Mouse (Mus musculus) forebrain, postnatal 0 days (tissue): ENCODE results near the gene Svop. TPM values are rescaled to one million over a fixed set of nuclear protein-coding genes. Genes with fewer than 3 reads are reported as not detected.

Experiments
- ATAC-seq: fragments of 200-750 bp; cut with Nextera tagmentation; 2 replicates; pipeline ENCODE4 v1.8.0; 2017; ENCODE audit warnings: mild to moderate bottlenecking, moderate library complexity
- DNase-seq: peaks from one replicate; pipeline ENCODE4 v3.0.0-alpha.2; 2015
- H3K27ac ChIP-seq: fragments of 300-500 bp; sonication (generic); 2 replicates; pipeline ENCODE4 v1.5.1; 2014; ENCODE audit warnings: low read depth, mild to moderate bottlenecking, antibody characterized with exemption, low read length, moderate library complexity, mixed read lengths
- H3K27me3 ChIP-seq: fragments of 300-500 bp; sonication (generic); 2 replicates; pipeline ENCODE4 v1.6.1; 2014; ENCODE audit warnings: mild to moderate bottlenecking, low read length, mixed read lengths; ENCODE audit not compliant: insufficient read depth
- H3K36me3 ChIP-seq: fragments of 300-500 bp; sonication (generic); 2 replicates; pipeline ENCODE4 v1.6.1; 2014; ENCODE audit warnings: mild to moderate bottlenecking, moderate library complexity; ENCODE audit not compliant: insufficient read depth
- H3K4me1 ChIP-seq: fragments of 300-500 bp; sonication (generic); 2 replicates; pipeline ENCODE4 v1.6.1; 2014; ENCODE audit warnings: antibody characterized with exemption; ENCODE audit not compliant: insufficient read depth
- H3K4me2 ChIP-seq: fragments of 300-500 bp; sonication (generic); 2 replicates; pipeline ENCODE4 v1.6.1; 2014; ENCODE audit warnings: low read depth, mild to moderate bottlenecking, moderate library complexity
- H3K4me3 ChIP-seq: fragments of 300-500 bp; sonication (generic); 2 replicates; pipeline ENCODE4 v1.5.1; 2014; ENCODE audit warnings: low read depth, low read length, mixed read lengths
- H3K9ac ChIP-seq: fragments of 300-500 bp; sonication (generic); 2 replicates; pipeline ENCODE4 v1.6.1; 2014; ENCODE audit warnings: mild to moderate bottlenecking
- H3K9me3 ChIP-seq: fragments of 300-500 bp; sonication (generic); 2 replicates; pipeline ENCODE4 v1.6.1; 2016; ENCODE audit warnings: low read length
- CTCF ChIP-seq: sonication (generic); IDR thresholded peaks from 2 replicates; pipeline ENCODE4 v1.5.1; 2016; ENCODE audit warnings: antibody characterized with exemption, control low read depth, low read depth
- WGBS: fragments of 180-500 bp; shearing (Covaris S2); extraction: QIAGEN DNeasy Blood & Tissue Kit; methylation state at CpG from one replicate; pipeline ENCODE4 v1.1.7; 2014; 5-methylcytosine and 5-hydroxymethylcytosine counted together
- polyA plus RNA-seq: library from polyadenylated mRNA; unstranded; fragments of >200 nt; fragmentation: Nextera tagmentation; extraction: Ambion mirVana; gene quantifications from 2 replicates; pipeline ENCODE4 v1.2.1, GENCODE M21; 2015
- total RNA-seq: library from RNA; depleted of rRNA; stranded (reverse); fragments of >200 nt; gene quantifications from 2 replicates; pipeline ENCODE4 v1.2.3, GENCODE M21; 2014

Svop gene
- total and polyA plus RNA-seq, 2 experiments from 2014 or later: 97.5 to 177 TPM

- 83% methylated on average over 3 of the region's 3 CpGs for WGBS
- no peak for TF ChIP-seq CTCF
- no peaks in the 10 kb centered on the region for H3K9me3 ChIP-seq
- no peak overlapping the region for H3K27ac ChIP-seq
- peaks cover 55% of the 10 kb centered on the region for H3K36me3 ChIP-seq
- H3K27me3 ChIP-seq: no peaks in the 10 kb centered on the region
- H3K9ac ChIP-seq: no peak overlapping the region
- no peaks in the 10 kb centered on the region for H3K4me1 ChIP-seq
- H3K4me2 ChIP-seq: no peak overlapping the region
- ATAC-seq (no peak), DNase-seq (no peak)
- no peak overlapping the region for H3K4me3 ChIP-seq
These were observed 45.2 kb downstream of the Svop start for GRCm38 (mm10) chr5:114046151-114046550.

GRCm38 (mm10) chr5:114045134-114045533, 46.2 kb downstream of the Svop start:
- no peak overlapping the region for H3K27ac ChIP-seq
- no peak for ATAC-seq
- H3K4me1 ChIP-seq: no peaks in the 10 kb centered on the region
- TF ChIP-seq CTCF: peak; percentile 53
- no peaks in the 10 kb centered on the region for H3K9me3 ChIP-seq
- 77% methylated on average over 1 of the region's 1 CpGs for WGBS
- no peaks in the 10 kb centered on the region for H3K27me3 ChIP-seq
- H3K36me3 ChIP-seq: peaks cover 49% of the 10 kb centered on the region
- DNase-seq: no peak
- H3K4me2 ChIP-seq: no peak overlapping the region
- H3K4me3 ChIP-seq: no peak overlapping the region
- H3K9ac ChIP-seq: no peak overlapping the region

DNA sequence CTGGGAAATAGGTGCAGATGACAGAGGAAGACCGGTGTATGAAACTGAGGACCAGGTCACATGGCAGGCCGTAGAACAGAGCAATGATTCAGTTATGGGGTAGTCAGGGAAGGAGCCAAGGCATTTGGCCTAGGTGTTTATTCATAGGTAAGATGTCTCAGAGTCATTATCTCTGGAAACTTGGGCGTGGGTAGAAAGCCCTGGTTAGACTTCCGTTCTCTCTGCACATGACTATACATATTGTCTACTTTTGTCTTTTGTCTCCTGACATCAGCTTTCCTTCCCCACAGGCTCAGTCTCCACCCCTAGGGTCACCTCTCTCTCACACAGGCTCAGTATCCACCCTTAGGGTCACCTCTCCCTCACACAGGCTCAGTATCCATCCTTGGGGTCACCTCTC, 47.6 kb downstream of the Svop start:
- Histone ChIP-seq H3K4me1 (no peaks in the 10 kb centered on the region), H3K27me3 (no peaks in the 10 kb centered on the region), H3K9me3 (no peaks in the 10 kb centered on the region), H3K27ac (no peak overlapping the region), H3K36me3 (peaks cover 47% of the 10 kb centered on the region), H3K4me2 (no peak overlapping the region), H3K4me3 (no peak overlapping the region), H3K9ac (no peak overlapping the region)
- WGBS: 85% methylated on average over 4 of the region's 4 CpGs
- no peak for DNase-seq
- no peak for TF ChIP-seq CTCF
- no peak for ATAC-seq

DNA sequence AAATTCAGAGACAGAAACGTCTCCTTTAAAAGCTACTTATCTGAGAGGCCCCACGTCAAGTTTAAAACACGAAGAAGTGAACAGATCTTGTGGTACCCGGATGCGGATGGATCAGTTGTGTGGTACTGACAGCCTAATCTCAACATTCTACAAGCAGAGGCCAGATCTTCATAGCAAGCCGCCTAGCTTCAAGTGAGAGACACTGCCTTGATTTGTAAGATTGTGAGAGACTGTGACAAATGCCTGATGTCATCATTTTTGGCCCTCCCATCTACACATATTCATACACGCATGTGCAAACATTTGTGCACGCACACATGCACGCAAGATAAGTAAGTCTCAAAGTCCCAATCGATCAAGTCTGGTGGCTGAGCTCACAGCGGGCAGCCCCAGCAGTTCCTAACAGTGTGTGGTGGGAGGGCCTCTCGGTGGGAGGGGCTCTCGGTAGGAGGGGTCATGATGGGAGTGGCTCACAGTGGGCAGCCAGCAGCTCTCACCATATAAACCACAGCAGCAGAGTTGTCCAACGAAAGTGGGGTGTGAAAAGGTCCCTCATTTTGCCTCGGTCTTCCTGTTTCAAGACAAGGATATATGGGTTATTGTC, 49.9 kb downstream of the Svop start:
- ATAC-seq (peak; percentile 61), DNase-seq (peak; percentile 32)
- Histone ChIP-seq H3K27me3 (no peaks in the 10 kb centered on the region), H3K9me3 (no peaks in the 10 kb centered on the region), H3K36me3 (peaks cover 68% of the 10 kb centered on the region), H3K9ac (no peak overlapping the region), H3K4me3 (no peak overlapping the region), H3K4me2 (no peak overlapping the region), H3K27ac (no peak overlapping the region), H3K4me1 (no peaks in the 10 kb centered on the region)
- TF ChIP-seq CTCF: 0 out of 2 replicates have a peak, but pooled peaks have one; percentile 30
- 22% methylated on average over 15 of the region's 15 CpGs for WGBS

DNA sequence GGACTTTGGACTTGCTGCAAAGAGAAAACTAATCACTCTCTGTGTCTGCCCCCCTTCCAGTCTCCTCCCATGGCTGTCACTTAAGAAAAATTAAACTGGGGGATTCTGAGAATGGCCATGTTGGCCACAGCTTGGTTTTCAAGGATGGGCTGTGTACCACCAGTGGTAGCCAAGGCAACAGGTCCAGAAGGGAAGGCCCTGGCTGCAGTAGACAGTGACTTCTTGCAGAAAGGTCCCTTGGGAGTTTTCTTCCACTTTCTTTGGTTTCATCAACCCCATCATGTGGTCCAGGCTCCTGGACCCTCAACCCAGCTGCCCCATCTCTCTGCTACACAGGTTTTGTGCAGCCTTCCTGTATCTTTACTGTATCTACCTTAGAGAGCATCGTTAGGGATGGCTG, 50.5 kb downstream of the Svop start:
- 50% methylated on average over 1 of the region's 1 CpGs for WGBS
- DNase-seq (no peak), ATAC-seq (no peak)
- no peak overlapping the region for H3K27ac ChIP-seq
- H3K4me1 ChIP-seq: no peaks in the 10 kb centered on the region
- H3K36me3 ChIP-seq: peaks cover 63% of the 10 kb centered on the region
- no peak overlapping the region for H3K4me3 ChIP-seq
- H3K27me3 ChIP-seq: no peaks in the 10 kb centered on the region
- no peaks in the 10 kb centered on the region for H3K9me3 ChIP-seq
- no peak overlapping the region for H3K9ac ChIP-seq
- H3K4me2 ChIP-seq: no peak overlapping the region
- no peak for TF ChIP-seq CTCF

- ATAC-seq (no peak), DNase-seq (no peak)
- no peak for TF ChIP-seq CTCF
- Histone ChIP-seq H3K9ac (no peak overlapping the region), H3K9me3 (no peaks in the 10 kb centered on the region), H3K4me1 (no peaks in the 10 kb centered on the region), H3K27ac (no peak overlapping the region), H3K36me3 (peaks cover 63% of the 10 kb centered on the region), H3K27me3 (no peaks in the 10 kb centered on the region), H3K4me3 (no peak overlapping the region), H3K4me2 (no peak overlapping the region)
- 9% methylated on average over 7 of the region's 8 CpGs for WGBS
These were observed 50.9 kb downstream of the Svop start for GRCm38 (mm10) chr5:114040508-114040907.

GRCm38 (mm10) chr5:114035111-114035510, 56.3 kb downstream of the Svop start:
- no peaks in the 10 kb centered on the region for H3K9me3 ChIP-seq
- no peak for TF ChIP-seq CTCF
- peaks cover 45% of the 10 kb centered on the region for H3K36me3 ChIP-seq
- H3K4me1 ChIP-seq: no peaks in the 10 kb centered on the region
- H3K4me3 ChIP-seq: no peak overlapping the region
- H3K4me2 ChIP-seq: no peak overlapping the region
- H3K27ac ChIP-seq: no peak overlapping the region
- WGBS: 51% methylated on average over 10 of the region's 10 CpGs
- no peaks in the 10 kb centered on the region for H3K27me3 ChIP-seq
- ATAC-seq (no peak), DNase-seq (no peak)
- H3K9ac ChIP-seq: no peak overlapping the region
